Mouse (Mus musculus) neural tube, embryonic 15.5 days (tissue): ENCODE results near the gene Ccdc50. TPM values are rescaled to one million over a fixed set of nuclear protein-coding genes. Genes with fewer than 3 reads are reported as not detected.

Source experiments
- ATAC-seq: fragments of 200-750 bp; cut with Nextera tagmentation; 2 replicates; pipeline ENCODE4 v1.8.0; 2017; ENCODE audit warnings: mild to moderate bottlenecking, moderate TSS enrichment, moderate library complexity; ENCODE audit not compliant: low FRiP score
- H3K27ac ChIP-seq: fragments of 300-500 bp; sonication (generic); replicated peaks from 2 replicates; pipeline ENCODE4 v1.5.1; 2015; ENCODE audit warnings: mild to moderate bottlenecking, inconsistent platforms
- H3K27me3 ChIP-seq: fragments of 300-500 bp; sonication (generic); replicated peaks from 2 replicates; pipeline ENCODE4 v1.6.1; 2015; ENCODE audit warnings: inconsistent platforms
- H3K36me3 ChIP-seq: fragments of 300-500 bp; sonication (generic); 2 replicates; pipeline ENCODE4 v1.6.1; 2015; ENCODE audit warnings: inconsistent platforms
- H3K4me1 ChIP-seq: fragments of 300-500 bp; sonication (generic); 2 replicates; pipeline ENCODE4 v1.6.1; 2015; ENCODE audit warnings: inconsistent platforms
- H3K4me2 ChIP-seq: fragments of 300-500 bp; sonication (generic); 2 replicates; pipeline ENCODE4 v1.6.1; 2015; ENCODE audit warnings: inconsistent platforms, mild to moderate bottlenecking, moderate library complexity
- H3K4me3 ChIP-seq: fragments of 300-500 bp; sonication (generic); replicated peaks from 2 replicates; pipeline ENCODE4 v1.5.1; 2015; ENCODE audit warnings: mild to moderate bottlenecking, inconsistent platforms
- H3K9ac ChIP-seq: fragments of 300-500 bp; sonication (generic); replicated peaks from 2 replicates; pipeline ENCODE4 v1.6.1; 2015; ENCODE audit warnings: mild to moderate bottlenecking, inconsistent platforms
- H3K9me3 ChIP-seq: fragments of 300-500 bp; sonication (generic); replicated peaks from 2 replicates; pipeline ENCODE4 v1.6.1; 2016; ENCODE audit warnings: inconsistent platforms
- WGBS: fragments of 180-500 bp; shearing (Covaris S2); methylation state at CpG from one replicate; pipeline ENCODE4 v1.1.7; 2015; ENCODE audit warnings: mixed read lengths; 5-methylcytosine and 5-hydroxymethylcytosine counted together
- polyA plus RNA-seq: library from polyadenylated mRNA; unstranded; fragments of >200 nt; fragmentation: Nextera tagmentation; extraction: Ambion mirVana; gene quantifications from 2 replicates; pipeline ENCODE4 v1.2.1, GENCODE M21; 2015

Gene Ccdc50
- 37.1 and 38.4 TPM in 2 replicates for polyA plus RNA-seq

GRCm38 (mm10) chr16:27388761-27389451 is at the start of gene Ccdc50:
Ccdc50 (plus strand) TSS chr16:27388869.
- Histone ChIP-seq H3K9ac (peak within 1 kb of the TSS; percentile 99), H3K36me3 (no peaks in the 10 kb centered on the region), H3K4me3 (peak within 1 kb of the TSS; percentile 96), H3K4me2 (peak within 1 kb of the TSS; percentile 71), H3K27ac (peak within 1 kb of the TSS; percentile 97), H3K9me3 (no peaks in the 10 kb centered on the region), H3K4me1 (peaks cover 37% of the 10 kb centered on the region), H3K27me3 (no peaks in the 10 kb centered on the region)
- under 1% methylated on average over 34 of the region's 69 CpGs for WGBS
- peak; percentile 95 for ATAC-seq

- Histone ChIP-seq H3K9ac (no peak overlapping the region), H3K27me3 (no peaks in the 10 kb centered on the region), H3K27ac (no peak overlapping the region), H3K4me1 (no peaks in the 10 kb centered on the region), H3K4me3 (no peak overlapping the region), H3K4me2 (no peak overlapping the region), H3K36me3 (no peaks in the 10 kb centered on the region), H3K9me3 (no peaks in the 10 kb centered on the region)
- WGBS = 84% methylated on average over 3 of the region's 3 CpGs
- ATAC-seq = no peak
These were observed 41.1 kb upstream of the Ccdc50 start for GRCm38 (mm10) chr16:27347521-27347920.

- H3K4me2 ChIP-seq = no peak overlapping the region
- H3K27me3 ChIP-seq = no peaks in the 10 kb centered on the region
- H3K27ac ChIP-seq = no peak overlapping the region
- no peaks in the 10 kb centered on the region for H3K36me3 ChIP-seq
- H3K9me3 ChIP-seq = no peaks in the 10 kb centered on the region
- H3K9ac ChIP-seq = no peak overlapping the region
- H3K4me1 ChIP-seq = no peaks in the 10 kb centered on the region
- H3K4me3 ChIP-seq = no peak overlapping the region
- ATAC-seq = no peak
- WGBS = 76% methylated on average over 1 of the region's 1 CpGs
These were observed 40.3 kb upstream of the Ccdc50 start for GRCm38 (mm10) chr16:27348359-27348758.

- H3K36me3 ChIP-seq = no peaks in the 10 kb centered on the region
- H3K4me1 ChIP-seq = no peaks in the 10 kb centered on the region
- H3K4me2 ChIP-seq = no peak overlapping the region
- H3K9ac ChIP-seq = no peak overlapping the region
- H3K27ac ChIP-seq = no peak overlapping the region
- no peak overlapping the region for H3K4me3 ChIP-seq
- ATAC-seq = no peak
- WGBS = 92% methylated on average over 2 of the region's 2 CpGs
- no peaks in the 10 kb centered on the region for H3K9me3 ChIP-seq
- H3K27me3 ChIP-seq = no peaks in the 10 kb centered on the region
These were observed 39.4 kb upstream of the Ccdc50 start for GRCm38 (mm10) chr16:27349235-27349634.

GRCm38 (mm10) chr16:27349878-27350532 is 38.7 kb upstream of the Ccdc50 start:
- no peak overlapping the region for H3K27ac ChIP-seq
- H3K4me1 ChIP-seq = no peaks in the 10 kb centered on the region
- no peaks in the 10 kb centered on the region for H3K36me3 ChIP-seq
- 91% methylated on average over 7 of the region's 7 CpGs for WGBS
- H3K4me3 ChIP-seq = no peak overlapping the region
- H3K4me2 ChIP-seq = no peak overlapping the region
- H3K9ac ChIP-seq = no peak overlapping the region
- no peaks in the 10 kb centered on the region for H3K27me3 ChIP-seq
- no peak for ATAC-seq
- H3K9me3 ChIP-seq = no peaks in the 10 kb centered on the region

GRCm38 (mm10) chr16:27354464-27354863 is 34.2 kb upstream of the Ccdc50 start:
- Histone ChIP-seq H3K27ac (no peak overlapping the region), H3K27me3 (no peaks in the 10 kb centered on the region), H3K4me1 (no peaks in the 10 kb centered on the region), H3K4me2 (no peak overlapping the region), H3K9me3 (no peaks in the 10 kb centered on the region), H3K9ac (no peak overlapping the region), H3K36me3 (no peaks in the 10 kb centered on the region), H3K4me3 (no peak overlapping the region)
- 84% methylated on average over 2 of the region's 2 CpGs for WGBS
- no peak for ATAC-seq

GRCm38 (mm10) chr16:27360059-27360458 is 28.6 kb upstream of the Ccdc50 start:
- H3K36me3 ChIP-seq = no peaks in the 10 kb centered on the region
- no peak for ATAC-seq
- no peak overlapping the region for H3K9ac ChIP-seq
- no peaks in the 10 kb centered on the region for H3K4me1 ChIP-seq
- H3K27ac ChIP-seq = no peak overlapping the region
- H3K4me2 ChIP-seq = no peak overlapping the region
- 96% methylated on average over 1 of the region's 1 CpGs for WGBS
- no peaks in the 10 kb centered on the region for H3K27me3 ChIP-seq
- H3K9me3 ChIP-seq = no peaks in the 10 kb centered on the region
- no peak overlapping the region for H3K4me3 ChIP-seq

GRCm38 (mm10) chr16:27370191-27370590 is 18.5 kb upstream of the Ccdc50 start, which contains the start of gene Uts2b:
Uts2b (minus strand) TSS chr16:27370239.
- Histone ChIP-seq H3K4me3 (no peak within 1 kb of the TSS), H3K9me3 (no peaks in the 10 kb centered on the region), H3K36me3 (no peaks in the 10 kb centered on the region), H3K4me2 (no peak within 1 kb of the TSS), H3K27me3 (no peaks in the 10 kb centered on the region), H3K27ac (0 out of 2 replicates have a peak within 1 kb of the TSS, but pooled peaks have one; percentile 13), H3K4me1 (no peaks in the 10 kb centered on the region), H3K9ac (no peak within 1 kb of the TSS)
- peak; percentile 53; the same call in 1 of the 2 replicates for ATAC-seq
- 62% methylated on average over 8 of the region's 8 CpGs for WGBS

- ATAC-seq = peak; percentile 59
- Histone ChIP-seq H3K4me1 (no peaks in the 10 kb centered on the region), H3K9ac (no peak overlapping the region), H3K4me2 (no peak overlapping the region), H3K36me3 (no peaks in the 10 kb centered on the region), H3K9me3 (no peaks in the 10 kb centered on the region), H3K4me3 (no peak overlapping the region), H3K27me3 (no peaks in the 10 kb centered on the region), H3K27ac (0 out of 2 replicates have a peak overlapping the region, but pooled peaks have one; percentile 13)
- WGBS = 38% methylated on average over 2 of the region's 2 CpGs
These were observed 18.0 kb upstream of the Ccdc50 start for GRCm38 (mm10) chr16:27370700-27371099.

GRCm38 (mm10) chr16:27374139-27374538 is 14.5 kb upstream of the Ccdc50 start:
- no peaks in the 10 kb centered on the region for H3K27me3 ChIP-seq
- H3K4me3 ChIP-seq = no peak overlapping the region
- no peak overlapping the region for H3K27ac ChIP-seq
- H3K4me1 ChIP-seq = no peaks in the 10 kb centered on the region
- no peak overlapping the region for H3K9ac ChIP-seq
- no peak overlapping the region for H3K4me2 ChIP-seq
- ATAC-seq = no peak
- WGBS = 78% methylated on average over 3 of the region's 3 CpGs
- no peaks in the 10 kb centered on the region for H3K9me3 ChIP-seq
- no peaks in the 10 kb centered on the region for H3K36me3 ChIP-seq

GRCm38 (mm10) chr16:27375318-27375717 is 13.4 kb upstream of the Ccdc50 start:
- WGBS = 83% methylated on average over 2 of the region's 2 CpGs
- H3K36me3 ChIP-seq = no peaks in the 10 kb centered on the region
- no peak for ATAC-seq
- H3K4me1 ChIP-seq = no peaks in the 10 kb centered on the region
- H3K4me2 ChIP-seq = no peak overlapping the region
- no peaks in the 10 kb centered on the region for H3K27me3 ChIP-seq
- H3K9ac ChIP-seq = no peak overlapping the region
- no peak overlapping the region for H3K4me3 ChIP-seq
- H3K9me3 ChIP-seq = no peaks in the 10 kb centered on the region
- H3K27ac ChIP-seq = no peak overlapping the region

GRCm38 (mm10) chr16:27376556-27376955 is 12.1 kb upstream of the Ccdc50 start:
- ATAC-seq = no peak

More at GRCm38 (mm10) chr16:27376556-27376955, 12.1 kb upstream of the Ccdc50 start:
- Histone ChIP-seq H3K4me1 (no peaks in the 10 kb centered on the region), H3K27ac (no peak overlapping the region), H3K4me2 (no peak overlapping the region), H3K4me3 (no peak overlapping the region), H3K36me3 (no peaks in the 10 kb centered on the region), H3K9ac (no peak overlapping the region), H3K27me3 (no peaks in the 10 kb centered on the region), H3K9me3 (no peaks in the 10 kb centered on the region)
